Mouse (Mus musculus): ENCODE measurements around the gene Exoc5.

DNA sequence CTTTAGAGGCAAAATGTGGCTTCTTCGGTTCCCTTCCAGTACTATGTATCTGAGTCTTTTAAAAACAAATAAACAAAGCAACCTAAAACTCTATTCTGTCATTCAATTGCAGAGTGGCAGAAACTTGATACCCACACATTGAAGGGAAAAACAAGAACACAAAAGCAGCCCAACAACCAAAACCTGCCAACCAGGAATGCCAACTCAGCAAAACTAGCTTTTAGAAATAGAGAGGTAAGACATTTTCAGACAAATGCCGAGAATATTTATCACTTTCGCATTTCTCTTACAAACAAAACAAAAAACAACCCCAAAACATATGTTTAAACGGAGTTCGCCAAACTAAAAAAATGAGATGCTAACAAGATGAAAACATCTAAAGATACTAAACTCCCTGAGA lies 37.5 kb downstream of the Exoc5 start:
- TF ChIP-seq CTCF (IDR thresholded peaks at IDR 0.05; ENCODE audit: low read depth) (no peak), EP300 (IDR thresholded peaks at IDR 0.05; ENCODE audit: low read depth) (no peak)
